Mouse (Mus musculus): ENCODE measurements around the gene Kcnmb2.

The Kcnmb2 gene

GRCm38 (mm10) chr3:32012205-32012931, 110.1 kb downstream of the Kcnmb2 start:
- no peak for DNase-seq (ENCODE audit: low spot score)

- no peak for DNase-seq (ENCODE audit: low spot score)
Observed at GRCm38 (mm10) chr3:32020981-32021380, 118.7 kb downstream of the Kcnmb2 start.

DNA sequence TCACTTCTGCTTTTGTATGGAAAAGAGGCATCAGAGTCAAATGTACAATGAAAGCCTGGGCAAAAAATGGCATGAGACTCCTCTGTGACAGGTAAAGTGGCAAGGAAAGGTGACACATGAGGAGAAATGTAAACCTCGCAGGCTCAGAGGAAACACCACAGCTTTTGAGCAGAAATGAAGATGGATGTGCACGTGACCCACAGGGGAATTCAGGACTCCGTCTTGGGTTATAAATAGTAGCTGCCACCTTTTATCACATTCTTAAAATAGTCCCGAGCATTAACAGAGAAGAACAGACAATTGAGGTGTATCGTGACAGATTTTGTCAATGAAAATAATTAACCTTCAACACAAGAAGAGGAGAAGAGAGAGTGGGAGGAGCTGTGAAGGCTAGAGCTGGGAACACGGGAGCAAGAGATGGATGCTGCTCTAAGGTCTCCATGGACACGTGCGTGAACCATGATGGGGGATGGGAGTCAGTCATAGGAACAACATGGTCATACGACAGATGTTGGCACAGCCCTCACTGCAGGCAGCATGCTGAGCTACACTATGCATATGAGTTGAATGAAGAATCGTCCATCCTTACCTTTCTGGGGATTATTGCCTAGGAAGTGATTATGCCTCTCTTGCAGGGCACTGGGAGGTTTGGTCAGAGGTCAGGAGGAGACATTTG, 127.2 kb downstream of the Kcnmb2 start:
- DNase-seq (ENCODE audit: low spot score): no peak

DNA sequence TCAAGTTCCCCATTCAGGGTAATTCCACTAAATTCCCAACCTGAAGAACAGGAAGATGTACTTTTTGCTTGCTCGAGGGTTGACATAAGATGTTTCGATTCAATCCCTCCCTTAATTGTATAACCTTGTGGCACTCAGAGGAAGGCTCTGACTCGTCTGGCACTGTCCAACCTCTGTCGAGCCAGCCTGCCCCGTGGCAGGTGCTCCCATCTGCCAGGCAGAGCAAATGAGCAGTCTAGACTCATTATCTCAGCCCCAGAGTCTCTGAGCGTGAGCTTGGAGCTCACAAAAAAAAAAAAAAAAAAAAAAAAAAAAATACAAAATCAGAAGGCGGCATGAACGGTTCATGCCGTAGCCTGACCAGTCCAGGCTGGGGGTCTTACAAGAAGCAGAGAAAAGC, 130.1 kb downstream of the Kcnmb2 start:
- DNase-seq (ENCODE audit: low spot score): no peak

DNA sequence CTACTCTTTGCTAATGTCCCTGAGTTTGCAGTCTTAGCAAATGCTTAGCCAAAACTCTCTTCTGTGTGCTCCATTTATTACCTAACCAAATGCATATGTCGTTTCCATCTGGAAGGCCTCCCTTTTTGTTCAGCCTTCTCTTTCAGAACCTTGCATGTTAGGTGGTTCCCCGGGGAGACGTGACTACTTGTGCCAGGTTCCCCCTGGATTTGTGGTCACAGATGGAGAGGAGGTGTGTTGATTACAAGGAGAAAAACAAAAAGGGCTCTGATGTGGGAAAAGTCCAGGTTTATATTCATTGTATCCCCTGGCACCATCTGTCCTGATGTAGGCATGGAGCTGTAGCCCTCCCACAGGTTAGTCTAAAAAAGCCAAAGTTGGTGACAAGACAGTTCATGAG, 141.5 kb downstream of the Kcnmb2 start:
- DNase-seq (ENCODE audit: low spot score): no peak

GRCm38 (mm10) chr3:32048777-32049176, 146.5 kb downstream of the Kcnmb2 start:
- no peak for DNase-seq (ENCODE audit: low spot score)

- DNase-seq (ENCODE audit: low spot score): no peak
Observed at GRCm38 (mm10) chr3:32052596-32052995, 150.3 kb downstream of the Kcnmb2 start.

- no peak for DNase-seq (ENCODE audit: low spot score)
Observed at GRCm38 (mm10) chr3:32053610-32054241, 151.4 kb downstream of the Kcnmb2 start.

DNA sequence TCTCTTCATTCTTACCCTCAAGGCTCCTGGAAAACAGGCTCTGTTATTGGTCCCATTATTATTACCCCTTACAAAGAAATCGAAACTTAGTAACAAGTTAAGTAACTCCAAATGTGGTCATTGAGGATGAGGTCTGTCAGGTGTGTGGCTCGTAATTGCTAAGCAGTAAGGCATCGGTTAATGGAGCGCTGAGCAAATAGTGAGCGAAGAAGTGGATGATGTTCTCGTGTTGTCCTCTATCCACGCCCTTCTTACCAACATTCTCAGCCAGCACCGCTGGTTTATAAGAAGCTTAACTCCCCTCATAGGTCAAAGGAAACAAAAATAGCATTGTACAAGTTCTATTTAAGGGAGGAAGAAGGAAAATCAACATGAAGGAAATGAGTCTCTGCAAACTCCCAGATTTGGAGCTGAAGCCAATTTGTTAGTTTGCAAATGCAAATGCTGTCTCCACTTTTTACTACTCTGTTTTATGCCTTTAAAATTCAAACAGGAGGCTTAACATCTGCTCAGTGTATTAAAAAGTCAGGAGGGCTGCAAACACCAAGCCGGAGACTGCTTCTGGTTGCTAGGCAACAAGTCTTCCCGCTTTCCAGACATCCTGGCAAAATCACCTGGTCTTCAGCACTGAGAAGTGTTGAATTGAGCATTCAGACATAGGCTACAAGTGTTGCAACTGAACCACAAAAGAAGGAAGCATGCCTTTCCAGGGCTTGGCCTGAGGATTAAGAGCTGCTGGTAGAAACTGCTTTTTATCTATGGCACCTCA, 157.8 kb downstream of the Kcnmb2 start:
- no peak for DNase-seq (ENCODE audit: low spot score)

- no peak for DNase-seq (ENCODE audit: low spot score)
Observed at GRCm38 (mm10) chr3:32062685-32063084, 160.4 kb downstream of the Kcnmb2 start.

- no peak for DNase-seq (ENCODE audit: low spot score)
Observed at GRCm38 (mm10) chr3:32063312-32063711, 161.0 kb downstream of the Kcnmb2 start.

DNA sequence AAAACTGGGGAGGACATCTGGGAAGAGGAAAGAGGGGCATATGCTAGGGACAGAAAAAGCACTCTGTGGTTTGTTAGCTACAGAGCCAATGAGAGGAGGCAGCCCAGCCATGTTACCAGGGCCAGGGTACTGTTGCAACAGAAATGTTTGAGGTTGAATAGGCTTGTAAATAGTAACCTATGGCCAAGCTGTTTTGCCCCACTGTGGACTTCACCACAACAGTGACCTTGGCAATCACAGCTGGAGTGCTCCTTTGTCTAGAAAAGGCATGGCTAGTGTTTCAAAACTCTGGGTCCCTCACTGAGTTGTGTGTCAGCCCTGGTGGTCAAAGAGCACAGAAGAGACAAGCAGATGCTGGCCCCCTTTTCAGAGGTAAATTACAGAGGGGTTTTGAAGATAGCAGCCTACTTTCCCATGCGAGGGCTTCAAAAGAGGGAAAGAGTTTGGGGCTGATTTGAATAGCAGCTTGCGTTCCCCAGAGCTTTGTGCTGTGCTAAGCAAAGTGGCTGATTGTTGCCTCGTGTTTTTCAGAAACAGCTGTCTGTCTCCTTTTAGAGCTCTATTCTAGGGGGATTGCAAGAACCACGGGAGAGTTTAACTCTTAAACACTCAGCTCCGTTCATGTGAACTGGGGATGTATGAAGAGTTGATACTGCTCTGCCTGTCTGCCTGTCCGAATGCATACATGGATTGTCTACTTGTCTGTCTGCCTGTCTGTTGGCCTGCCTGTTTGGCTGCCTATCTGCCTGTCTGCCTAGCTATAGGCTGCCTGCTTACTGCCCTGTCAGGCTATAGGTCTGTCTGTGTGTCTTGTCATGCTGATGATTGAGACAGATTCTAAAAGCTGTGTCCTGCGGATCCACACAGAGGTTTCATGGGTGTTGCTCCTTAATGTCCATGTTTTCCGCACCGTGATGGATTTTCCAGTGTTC, 165.0 kb downstream of the Kcnmb2 start:
- DNase-seq (ENCODE audit: low spot score): no peak

DNA sequence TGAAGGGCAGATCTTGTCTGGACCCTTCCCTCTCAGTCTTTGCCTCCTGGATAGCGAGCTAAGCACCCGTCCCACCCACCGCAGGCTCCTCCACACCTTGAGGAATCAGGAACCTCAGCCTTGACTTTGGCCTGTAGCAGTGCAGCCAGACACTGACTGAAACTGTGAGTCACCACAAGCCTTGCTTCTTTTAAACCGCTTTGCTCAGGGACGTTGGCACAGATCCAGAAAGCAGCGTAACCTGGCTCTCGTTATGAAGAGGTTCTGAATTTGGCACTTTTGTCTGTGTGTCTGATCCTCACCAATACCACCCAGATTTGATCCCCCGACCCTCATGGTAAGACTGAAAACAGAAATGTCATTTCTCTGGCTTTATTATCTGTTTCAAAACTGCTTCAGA, 171.6 kb downstream of the Kcnmb2 start:
- no peak for DNase-seq (ENCODE audit: low spot score)

DNA sequence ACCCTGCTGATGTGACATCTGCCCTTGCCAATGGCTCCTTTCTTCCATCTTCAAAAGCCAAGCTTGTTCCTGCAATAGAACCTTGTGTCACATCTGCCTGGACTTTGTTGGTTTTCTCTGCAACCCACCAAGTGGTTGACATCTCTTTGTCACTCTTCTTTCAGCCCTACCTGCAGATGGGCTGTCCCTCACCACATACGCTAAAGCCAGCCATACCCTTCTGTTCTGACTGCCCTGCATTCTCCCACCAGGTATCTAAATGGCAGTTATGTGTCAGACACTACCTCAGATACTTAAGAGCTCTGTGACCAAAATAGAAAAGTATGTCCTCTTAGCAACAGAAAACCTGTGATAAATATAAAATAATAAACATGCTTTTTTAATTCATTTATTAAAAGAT, 186.5 kb downstream of the Kcnmb2 start:
- DNase-seq (ENCODE audit: low spot score): no peak

DNA sequence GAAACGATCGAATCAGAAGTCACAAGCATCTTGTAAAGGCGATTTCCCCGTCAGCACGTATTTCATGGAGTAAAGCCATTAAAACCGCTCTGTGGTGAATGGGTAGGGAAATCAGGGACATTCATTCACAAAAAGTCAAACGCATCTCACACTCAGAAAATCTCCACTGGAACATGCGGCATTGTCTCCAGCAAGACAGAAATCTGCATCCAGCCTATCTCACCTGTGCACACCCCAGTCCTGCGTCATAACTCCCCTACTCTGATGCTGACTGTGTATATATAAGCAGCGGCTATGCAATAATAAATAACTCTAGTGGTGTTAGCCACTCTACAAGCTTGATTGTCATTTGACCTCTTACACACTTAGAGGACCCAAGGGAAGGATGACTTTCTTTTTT, 199.1 kb downstream of the Kcnmb2 start:
- DNase-seq (ENCODE audit: low spot score): no peak

- no peak for DNase-seq (ENCODE audit: low spot score)
Observed at GRCm38 (mm10) chr3:32119851-32120250, 217.5 kb downstream of the Kcnmb2 start.

GRCm38 (mm10) chr3:32121731-32122130, 219.4 kb downstream of the Kcnmb2 start:
- no peak for DNase-seq (ENCODE audit: low spot score)

- DNase-seq (ENCODE audit: low spot score): no peak
Observed at GRCm38 (mm10) chr3:32125431-32125830, 223.1 kb downstream of the Kcnmb2 start.

GRCm38 (mm10) chr3:32128391-32128790, 226.1 kb downstream of the Kcnmb2 start:
- no peak for DNase-seq (ENCODE audit: low spot score)

DNA sequence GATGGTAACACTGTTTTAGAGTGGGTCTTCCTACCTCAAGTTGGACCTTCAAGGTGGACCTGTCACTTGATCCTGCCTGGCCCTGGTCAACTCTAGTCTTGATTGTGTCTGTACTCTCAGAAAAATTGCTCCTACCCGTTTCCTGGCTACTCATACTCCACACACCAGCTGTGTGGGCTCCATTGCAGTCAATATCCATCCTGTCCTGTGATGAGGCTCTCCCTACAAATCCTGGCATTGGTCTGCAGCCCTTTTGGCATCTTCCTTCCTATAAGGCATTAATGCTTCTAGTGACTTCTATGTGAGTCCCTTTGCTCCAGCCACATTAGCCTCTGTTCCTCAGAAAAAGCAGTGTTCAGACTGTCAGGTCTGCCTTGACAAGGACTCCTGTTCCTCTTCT, 228.4 kb downstream of the Kcnmb2 start:
- no peak for DNase-seq (ENCODE audit: low spot score)

DNA sequence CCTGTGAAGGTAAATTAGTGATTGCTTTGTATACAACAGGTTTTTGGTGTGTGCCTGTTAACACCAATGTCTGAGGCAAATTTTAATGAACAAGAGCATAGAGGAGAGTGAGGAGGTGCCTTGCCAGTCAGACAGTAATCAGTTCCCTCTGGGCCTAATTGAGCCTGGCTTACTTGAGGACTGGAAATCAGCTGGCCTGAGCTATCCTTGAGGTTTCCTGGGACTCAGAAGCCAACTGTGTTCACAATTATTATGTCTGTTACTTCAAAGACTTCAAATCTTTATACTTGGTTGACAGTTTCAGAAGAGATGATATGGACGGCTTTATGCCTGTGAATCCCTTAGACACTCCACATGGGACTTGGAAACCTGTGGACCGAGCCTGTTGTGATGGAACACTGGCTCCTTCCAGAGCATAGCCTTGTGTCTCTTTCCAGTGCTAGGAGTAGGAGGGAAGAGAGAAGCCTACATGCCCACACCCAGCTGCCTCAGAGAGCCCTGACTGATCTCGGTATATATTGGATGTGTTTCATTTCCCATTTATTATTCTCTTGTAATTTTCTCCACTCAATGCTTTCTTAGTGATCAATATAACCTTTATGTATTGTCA, 230.2 kb downstream of the Kcnmb2 start:
- DNase-seq (ENCODE audit: low spot score): no peak

Measured in urinary bladder, postnatal 10 days (tissue).